Mouse (Mus musculus) limb, embryonic 12.5 days (tissue): ENCODE data around the gene Nsun4. TPM values are rescaled to one million over a fixed set of nuclear protein-coding genes. Genes with fewer than 3 reads are reported as not detected.

Experiments used
- ATAC-seq: fragments of 200-750 bp; cut with Nextera tagmentation; 2 replicates; pipeline ENCODE4 v1.8.0; 2017; ENCODE audit warnings: low read depth, moderate TSS enrichment; ENCODE audit not compliant: insufficient number of reproducible peaks, insufficient read depth, low FRiP score, low TSS enrichment
- H3K27ac ChIP-seq: fragments of 300-500 bp; sonication (generic); 2 replicates; pipeline ENCODE4 v1.5.1; 2016; ENCODE audit warnings: mild to moderate bottlenecking, moderate library complexity
- H3K27me3 ChIP-seq: fragments of 300-500 bp; sonication (generic); 2 replicates; pipeline ENCODE4 v1.6.1; 2016; ENCODE audit warnings: mild to moderate bottlenecking, moderate library complexity
- H3K36me3 ChIP-seq: fragments of 300-500 bp; sonication (generic); 2 replicates; pipeline ENCODE4 v1.6.1; 2016; ENCODE audit warnings: mild to moderate bottlenecking, moderate library complexity
- H3K4me1 ChIP-seq: fragments of 300-500 bp; sonication (generic); replicated peaks from 2 replicates; pipeline ENCODE4 v1.6.1; 2016
- H3K4me2 ChIP-seq: fragments of 300-500 bp; sonication (generic); 2 replicates; pipeline ENCODE4 v1.6.1; 2016; ENCODE audit warnings: mild to moderate bottlenecking, moderate library complexity
- H3K4me3 ChIP-seq: fragments of 300-500 bp; sonication (generic); replicated peaks from 2 replicates; pipeline ENCODE4 v1.5.1; 2016; ENCODE audit warnings: mild to moderate bottlenecking
- H3K9ac ChIP-seq: fragments of 300-500 bp; sonication (generic); replicated peaks from 2 replicates; pipeline ENCODE4 v1.6.1; 2016; ENCODE audit warnings: mild to moderate bottlenecking, moderate library complexity
- H3K9me3 ChIP-seq: fragments of 300-500 bp; sonication (generic); 2 replicates; pipeline ENCODE4 v1.6.1; 2016; ENCODE audit warnings: mild to moderate bottlenecking, moderate library complexity
- WGBS: fragments of 180-500 bp; shearing (Covaris S2); methylation state at CpG from one replicate; pipeline ENCODE4 v1.1.7; 2016; 5-methylcytosine and 5-hydroxymethylcytosine counted together
- polyA plus RNA-seq: library from polyadenylated mRNA; unstranded; fragments of >200 nt; fragmentation: Nextera tagmentation; extraction: Ambion mirVana; gene quantifications from 2 replicates; pipeline ENCODE4 v1.2.1, GENCODE M21; 2016

Gene Nsun4
- polyA plus RNA-seq, 1 experiment from 2014 or later: 18.4 TPM

GRCm38 (mm10) chr4:116046604-116047003 is 7.1 kb downstream of the Nsun4 start:
- ATAC-seq: no peak
- Histone ChIP-seq H3K4me1 (no peaks in the 10 kb centered on the region), H3K4me2 (no peak overlapping the region), H3K9ac (no peak overlapping the region), H3K9me3 (no peaks in the 10 kb centered on the region), H3K4me3 (no peak overlapping the region), H3K36me3 (peaks cover 45% of the 10 kb centered on the region), H3K27me3 (no peaks in the 10 kb centered on the region), H3K27ac (no peak overlapping the region)
- WGBS: 92% methylated on average over 2 of the region's 2 CpGs

GRCm38 (mm10) chr4:116042186-116042585 is 11.5 kb downstream of the Nsun4 start:
- Histone ChIP-seq H3K27me3 (no peaks in the 10 kb centered on the region), H3K36me3 (peaks cover 55% of the 10 kb centered on the region), H3K27ac (no peak overlapping the region), H3K4me2 (no peak overlapping the region), H3K4me1 (no peaks in the 10 kb centered on the region), H3K9me3 (no peaks in the 10 kb centered on the region), H3K4me3 (no peak overlapping the region), H3K9ac (no peak overlapping the region)
- WGBS: 85% methylated on average over 3 of the region's 3 CpGs
- ATAC-seq: no peak

- Histone ChIP-seq H3K27ac (no peak overlapping the region), H3K36me3 (peaks cover 65% of the 10 kb centered on the region), H3K4me2 (no peak overlapping the region), H3K4me1 (no peaks in the 10 kb centered on the region), H3K9ac (no peak overlapping the region), H3K4me3 (no peak overlapping the region), H3K27me3 (no peaks in the 10 kb centered on the region), H3K9me3 (no peaks in the 10 kb centered on the region)
- ATAC-seq: no peak
- 86% methylated on average over 2 of the region's 2 CpGs for WGBS
Observed at GRCm38 (mm10) chr4:116040466-116040865, 13.2 kb downstream of the Nsun4 start.

DNA sequence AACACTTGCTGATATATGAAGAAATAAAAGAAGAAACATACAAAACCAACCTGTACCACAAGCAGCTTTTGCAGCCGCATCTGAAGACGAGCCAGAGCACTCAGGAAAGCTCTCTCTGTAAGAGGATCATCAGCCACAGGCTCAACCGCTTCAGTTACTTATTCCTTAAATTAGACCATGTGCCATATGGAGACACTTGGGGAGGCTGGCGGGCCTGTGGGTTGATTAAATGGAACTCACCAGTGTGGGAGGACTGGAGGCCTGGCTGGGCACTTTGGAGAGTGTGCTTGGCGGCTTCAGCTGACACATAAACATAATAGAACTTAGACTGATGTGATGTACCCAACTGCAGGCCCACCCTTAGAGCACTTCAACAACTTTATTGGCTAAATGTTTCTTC is 20.3 kb downstream of the Nsun4 start:
- ATAC-seq: no peak
- Histone ChIP-seq H3K36me3 (peaks cover 55% of the 10 kb centered on the region), H3K4me3 (no peak overlapping the region), H3K4me2 (no peak overlapping the region), H3K4me1 (no peaks in the 10 kb centered on the region), H3K27ac (no peak overlapping the region), H3K27me3 (no peaks in the 10 kb centered on the region), H3K9ac (no peak overlapping the region), H3K9me3 (no peaks in the 10 kb centered on the region)
- 85% methylated on average over 5 of the region's 5 CpGs for WGBS

DNA sequence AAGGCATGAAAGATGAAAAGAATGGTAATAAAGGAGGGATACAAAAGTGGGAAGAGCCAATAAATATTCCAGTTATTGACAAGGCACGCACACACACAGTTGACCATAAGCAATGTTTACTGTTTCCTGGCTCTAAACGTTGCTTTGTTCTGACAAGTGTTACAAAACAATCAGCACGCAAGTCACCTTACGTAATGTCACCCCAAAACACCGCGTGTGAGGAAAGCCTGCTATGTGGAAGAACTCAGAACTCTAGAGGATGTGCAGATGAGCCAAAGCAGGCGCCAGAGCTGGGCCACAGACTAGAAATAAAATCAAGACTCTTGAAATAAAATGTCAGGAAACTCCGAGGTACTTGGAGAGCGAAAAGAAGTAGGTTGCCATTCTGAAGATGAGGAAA is 20.8 kb downstream of the Nsun4 start:
- no peaks in the 10 kb centered on the region for H3K27me3 ChIP-seq
- peaks cover 54% of the 10 kb centered on the region for H3K36me3 ChIP-seq
- H3K4me1 ChIP-seq: no peaks in the 10 kb centered on the region
- no peaks in the 10 kb centered on the region for H3K9me3 ChIP-seq
- no peak overlapping the region for H3K27ac ChIP-seq
- H3K4me3 ChIP-seq: no peak overlapping the region
- ATAC-seq: no peak
- no peak overlapping the region for H3K4me2 ChIP-seq
- no peak overlapping the region for H3K9ac ChIP-seq
- WGBS: 91% methylated on average over 9 of the region's 9 CpGs

- 6% methylated on average over 18 of the region's 18 CpGs for WGBS
- no peak for ATAC-seq
- peak within 1 kb of the TSS; percentile 59 for H3K9ac ChIP-seq
- H3K27me3 ChIP-seq: peaks cover 82% of the 10 kb centered on the region
- no peaks in the 10 kb centered on the region for H3K36me3 ChIP-seq
- 0 out of 2 replicates have a peak, but pooled peaks cover 3% of the 10 kb centered on the region for H3K9me3 ChIP-seq
- peak within 1 kb of the TSS; percentile 99 for H3K4me2 ChIP-seq
- H3K4me1 ChIP-seq: peaks cover 23% of the 10 kb centered on the region
- peak within 1 kb of the TSS; percentile 61 for H3K4me3 ChIP-seq
- H3K27ac ChIP-seq: no peak within 1 kb of the TSS
Observed at GRCm38 (mm10) chr4:116017902-116018746, 35.6 kb downstream of the Nsun4 start, which contains the start of gene Faah. Faah (minus strand) TSS chr4:116017926.

DNA sequence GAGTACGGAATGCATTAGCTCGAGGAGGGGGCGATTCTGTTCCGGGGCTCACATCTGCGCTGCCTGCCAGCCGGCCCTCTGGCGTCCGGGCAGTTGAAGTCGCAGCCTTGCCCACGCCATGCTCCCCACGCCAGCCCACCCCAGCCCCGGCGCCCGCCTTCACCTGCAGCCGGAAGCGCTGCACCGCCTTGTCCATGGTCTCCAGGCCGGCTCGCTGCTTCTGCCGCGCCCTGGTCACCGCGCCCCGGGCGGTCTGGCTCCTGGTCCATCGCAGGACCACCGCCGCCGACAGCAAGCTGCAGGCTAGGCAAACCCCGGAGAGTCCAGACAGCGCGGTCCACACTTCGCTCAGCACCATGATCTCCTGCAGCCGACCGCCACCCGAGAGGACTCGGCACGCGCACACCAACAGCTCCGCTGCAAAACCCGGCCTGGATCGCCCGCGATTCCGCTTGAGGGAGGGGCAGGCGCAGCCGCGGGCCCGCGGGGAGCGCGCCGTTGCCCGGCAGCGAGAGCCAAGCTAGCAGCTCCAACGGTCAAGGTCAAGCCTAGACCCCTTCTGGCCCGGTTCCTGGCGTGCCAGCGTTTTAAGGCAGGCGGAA is 36.3 kb downstream of the Nsun4 start:
- peak overlapping the region; percentile 61 for H3K4me3 ChIP-seq
- peak; percentile 78 for ATAC-seq
- H3K4me2 ChIP-seq: peak overlapping the region; percentile 99
- no peak overlapping the region for H3K27ac ChIP-seq
- no peaks in the 10 kb centered on the region for H3K36me3 ChIP-seq
- 0 out of 2 replicates have a peak, but pooled peaks cover 3% of the 10 kb centered on the region for H3K9me3 ChIP-seq
- peaks cover 23% of the 10 kb centered on the region for H3K4me1 ChIP-seq
- H3K27me3 ChIP-seq: peaks cover 81% of the 10 kb centered on the region
- peak overlapping the region; percentile 59 for H3K9ac ChIP-seq
- under 1% methylated on average over 60 of the region's 60 CpGs for WGBS

GRCm38 (mm10) chr4:116016862-116017299 is 36.8 kb downstream of the Nsun4 start:
- H3K9ac ChIP-seq: peak overlapping the region; percentile 59; the same call in 1 of the 2 replicates
- 8% methylated on average over 16 of the region's 16 CpGs for WGBS
- H3K27me3 ChIP-seq: peaks cover 77% of the 10 kb centered on the region
- H3K4me2 ChIP-seq: peak overlapping the region; percentile 99
- ATAC-seq: no peak
- 0 out of 2 replicates have a peak, but pooled peaks cover under 1% of the 10 kb centered on the region for H3K9me3 ChIP-seq
- peak overlapping the region; percentile 61 for H3K4me3 ChIP-seq
- peaks cover 23% of the 10 kb centered on the region for H3K4me1 ChIP-seq
- H3K27ac ChIP-seq: no peak overlapping the region
- H3K36me3 ChIP-seq: no peaks in the 10 kb centered on the region

GRCm38 (mm10) chr4:116016396-116016795 is 37.3 kb downstream of the Nsun4 start:
- Histone ChIP-seq H3K36me3 (no peaks in the 10 kb centered on the region), H3K9ac (no peak overlapping the region), H3K27me3 (peaks cover 82% of the 10 kb centered on the region), H3K4me3 (no peak overlapping the region), H3K4me2 (no peak overlapping the region), H3K4me1 (peaks cover 23% of the 10 kb centered on the region), H3K9me3 (no peaks in the 10 kb centered on the region), H3K27ac (no peak overlapping the region)
- WGBS: 44% methylated on average over 3 of the region's 3 CpGs
- no peak for ATAC-seq

DNA sequence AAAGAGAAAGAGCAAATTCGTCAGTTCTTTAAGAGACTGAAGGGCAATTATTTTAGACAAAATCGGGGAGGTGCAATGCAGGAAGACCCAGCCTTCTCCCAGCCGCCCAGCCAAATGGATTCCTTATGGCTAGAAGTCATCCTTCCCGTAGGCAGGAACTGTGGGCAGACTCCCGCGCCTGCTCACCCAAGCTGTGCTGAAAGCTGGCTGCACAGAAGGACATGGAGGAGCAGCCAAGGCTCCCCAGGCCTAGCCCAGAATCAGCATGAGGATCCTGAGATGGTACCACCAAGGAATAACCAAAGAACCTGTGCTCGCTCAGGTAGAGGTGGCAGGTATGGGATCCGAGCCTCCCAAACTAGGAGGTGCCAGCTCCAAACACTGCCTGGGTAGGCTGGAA is 37.7 kb downstream of the Nsun4 start:
- Histone ChIP-seq H3K4me1 (peaks cover 23% of the 10 kb centered on the region), H3K4me3 (no peak overlapping the region), H3K27ac (no peak overlapping the region), H3K9ac (no peak overlapping the region), H3K27me3 (peaks cover 86% of the 10 kb centered on the region), H3K4me2 (no peak overlapping the region), H3K9me3 (no peaks in the 10 kb centered on the region), H3K36me3 (no peaks in the 10 kb centered on the region)
- no peak for ATAC-seq
- 51% methylated on average over 8 of the region's 8 CpGs for WGBS

GRCm38 (mm10) chr4:116015502-116015901 is 38.2 kb downstream of the Nsun4 start:
- no peaks in the 10 kb centered on the region for H3K36me3 ChIP-seq
- WGBS: 74% methylated on average over 5 of the region's 5 CpGs
- peaks cover 86% of the 10 kb centered on the region for H3K27me3 ChIP-seq
- H3K4me1 ChIP-seq: peaks cover 23% of the 10 kb centered on the region
- no peak overlapping the region for H3K9ac ChIP-seq
- H3K4me2 ChIP-seq: no peak overlapping the region
- no peak for ATAC-seq
- no peak overlapping the region for H3K27ac ChIP-seq
- H3K4me3 ChIP-seq: no peak overlapping the region
- H3K9me3 ChIP-seq: no peaks in the 10 kb centered on the region
